Mouse (Mus musculus) MEL (cell line): ENCODE results near the gene D8Ertd738e. TPM values are rescaled to one million over a fixed set of nuclear protein-coding genes. Genes with fewer than 3 reads are reported as not detected.

Source experiments
- DNase-seq: peaks from one replicate; pipeline ENCODE4 v3.0.0; 2011; ENCODE audit warnings: low read depth, low spot score
- H3K27ac ChIP-seq: 2 replicates; pipeline ENCODE4 v1.5.1; 2012; ENCODE audit warnings: low read depth, mild to moderate bottlenecking, control low read depth, low read length, moderate library complexity; ENCODE audit not compliant: control insufficient read depth
- H3K27me3 ChIP-seq, 2 experiments: fragments of 150-350 bp in 1 of 2; sonication (generic) in 1 of 2; 2 replicates each; pipeline ENCODE4 v1.6.1; 2012; ENCODE audit warnings: low read length in 2 of 2, mild to moderate bottlenecking in 2 of 2, improper control_type of control experiment in 1 of 2, moderate library complexity in 1 of 2; ENCODE audit not compliant: insufficient read depth in 2 of 2, control insufficient read depth in 1 of 2
- H3K36me3 ChIP-seq, 2 experiments: 2 replicates each; pipeline ENCODE4 v1.6.1; 2012 to 2014; ENCODE audit warnings: low read length in 2 of 2, improper control_type of control experiment in 1 of 2, inconsistent platforms in 1 of 2, mild to moderate bottlenecking in 1 of 2; ENCODE audit not compliant: insufficient read depth in 2 of 2, control insufficient read depth in 1 of 2
- H3K4me1 ChIP-seq, 2 experiments: fragments of 150-350 bp in 1 of 2; sonication (generic) in 1 of 2; 2 replicates each; pipeline ENCODE4 v1.6.1; 2012; ENCODE audit warnings: low read length in 2 of 2, improper control_type of control experiment in 1 of 2, mild to moderate bottlenecking in 1 of 2; ENCODE audit not compliant: insufficient read depth in 2 of 2, control insufficient read depth in 1 of 2
- H3K4me3 ChIP-seq, 2 experiments: fragments of 150-350 bp in 1 of 2; sonication (generic) in 1 of 2; 2 replicates each; pipeline ENCODE4 v1.5.1; 2012; ENCODE audit warnings: low read depth in 2 of 2, low read length in 2 of 2, mild to moderate bottlenecking in 2 of 2, moderate library complexity in 2 of 2, control low read depth in 1 of 2, improper control_type of control experiment in 1 of 2; ENCODE audit not compliant: control insufficient read depth in 1 of 2, insufficient read depth in 1 of 2
- H3K79me2 ChIP-seq: 2 replicates; pipeline ENCODE4 v1.6.1; 2012; ENCODE audit warnings: mild to moderate bottlenecking, low read length, moderate library complexity; ENCODE audit not compliant: control insufficient read depth, poor library complexity, insufficient read depth
- H3K9ac ChIP-seq: 2 replicates; pipeline ENCODE4 v1.6.1; 2012; ENCODE audit warnings: low read depth, mild to moderate bottlenecking, control low read depth, low read length, moderate library complexity; ENCODE audit not compliant: control insufficient read depth, poor library complexity, severe bottlenecking
- H3K9me3 ChIP-seq: fragments of 150-350 bp; sonication (generic); replicated peaks from 2 replicates; pipeline ENCODE4 v1.6.1; 2012; ENCODE audit warnings: mild to moderate bottlenecking, low read length, improper control_type of control experiment, moderate library complexity; ENCODE audit not compliant: insufficient read depth
- CHD1 ChIP-seq: IDR thresholded peaks from 2 replicates; pipeline ENCODE4 v1.6.1; 2012; ENCODE audit warnings: low read depth, mild to moderate bottlenecking, inconsistent platforms, low read length, improper control_type of control experiment
- CHD2 ChIP-seq: IDR thresholded peaks from 2 replicates; pipeline ENCODE4 v1.6.1; 2011; ENCODE audit warnings: low read length, improper control_type of control experiment
- CTCF ChIP-seq, 3 experiments: IDR thresholded peaks in 2 of 3; conservative IDR thresholded peaks in 1 of 3; 2 replicates each; pipeline ENCODE4 v1.5.1; 2011 to 2012; ENCODE audit warnings: low read length in 3 of 3, low read depth in 2 of 3, mild to moderate bottlenecking in 2 of 3, improper control_type of control experiment in 1 of 3, inconsistent platforms in 1 of 3, mixed read lengths in 1 of 3, moderate library complexity in 1 of 3; ENCODE audit not compliant: control insufficient read depth in 1 of 3, insufficient read depth in 1 of 3, poor library complexity in 1 of 3, severe bottlenecking in 1 of 3
- ELF1 ChIP-seq: IDR thresholded peaks from 2 replicates; pipeline ENCODE4 v1.6.1; 2014; ENCODE audit warnings: low read depth, mild to moderate bottlenecking, inconsistent platforms, low read length, improper control_type of control experiment, moderate library complexity
- EP300 ChIP-seq, 2 experiments: IDR thresholded peaks; 2 replicates each; pipeline ENCODE4 v1.6.1; 2011; ENCODE audit warnings: improper control_type of control experiment in 2 of 2, low read length in 2 of 2, low read depth in 1 of 2, mild to moderate bottlenecking in 1 of 2
- ETS1 ChIP-seq: IDR thresholded peaks from 2 replicates; pipeline ENCODE4 v1.6.1; 2012; ENCODE audit warnings: low read depth, mild to moderate bottlenecking, inconsistent platforms, low read length, improper control_type of control experiment, moderate library complexity
- GABPA ChIP-seq: IDR thresholded peaks from 2 replicates; pipeline ENCODE4 v1.6.1; 2012; ENCODE audit warnings: low read depth, mild to moderate bottlenecking, inconsistent platforms, low read length, improper control_type of control experiment, moderate library complexity
- GATA1 ChIP-seq: IDR thresholded peaks from 2 replicates; pipeline ENCODE4 v1.6.1; 2011; ENCODE audit warnings: low read depth, low read length, improper control_type of control experiment
- JUND ChIP-seq: IDR thresholded peaks from 2 replicates; pipeline ENCODE4 v1.6.1; 2011; ENCODE audit warnings: low read depth, mild to moderate bottlenecking, improper control_type of control experiment, low read length
- KAT2A ChIP-seq: conservative IDR thresholded peaks from 2 replicates; pipeline ENCODE4 v1.6.1; 2012; ENCODE audit warnings: low read depth, low read length, improper control_type of control experiment, inconsistent platforms
- MAZ ChIP-seq: IDR thresholded peaks from 2 replicates; pipeline ENCODE4 v1.6.1; 2012; ENCODE audit warnings: low read depth, mild to moderate bottlenecking, inconsistent platforms, low read length, improper control_type of control experiment
- MEF2A ChIP-seq: IDR thresholded peaks from 2 replicates; pipeline ENCODE4 v1.6.1; 2014; ENCODE audit warnings: low read depth, mild to moderate bottlenecking, inconsistent platforms, low read length, improper control_type of control experiment; ENCODE audit not compliant: poor library complexity, insufficient replicate concordance, severe bottlenecking; ENCODE audit errors: extremely low read depth
- MXI1 ChIP-seq: IDR thresholded peaks from 2 replicates; pipeline ENCODE4 v1.6.1; 2011; ENCODE audit warnings: mild to moderate bottlenecking, low read depth, low read length, improper control_type of control experiment
- MYC ChIP-seq: IDR thresholded peaks from 2 replicates; pipeline ENCODE4 v1.6.1; 2011; ENCODE audit warnings: low read depth, mild to moderate bottlenecking, low read length, improper control_type of control experiment, moderate library complexity
- NELFE ChIP-seq: IDR thresholded peaks from 2 replicates; pipeline ENCODE4 v1.6.1; 2011; ENCODE audit warnings: low read depth, low read length, improper control_type of control experiment
- POLR2A ChIP-seq, 2 experiments: IDR thresholded peaks; 2 replicates each; pipeline ENCODE4 v1.6.1; 2011 to 2012; ENCODE audit warnings: low read length in 2 of 2, mild to moderate bottlenecking in 2 of 2, control low read depth in 1 of 2, improper control_type of control experiment in 1 of 2, low read depth in 1 of 2, moderate library complexity in 1 of 2; ENCODE audit not compliant: control insufficient read depth in 1 of 2, insufficient read depth in 1 of 2, poor library complexity in 1 of 2
- POLR2AphosphoS5 ChIP-seq: IDR thresholded peaks from 2 replicates; pipeline ENCODE4 v1.6.1; 2012; ENCODE audit warnings: low read depth, borderline replicate concordance, mild to moderate bottlenecking, inconsistent platforms, low read length, moderate library complexity, mixed read lengths
- RAD21 ChIP-seq: IDR thresholded peaks from 2 replicates; pipeline ENCODE4 v1.6.1; 2011; ENCODE audit warnings: mild to moderate bottlenecking, low read depth, low read length, improper control_type of control experiment
- SIN3A ChIP-seq: IDR thresholded peaks from 2 replicates; pipeline ENCODE4 v1.6.1; 2012; ENCODE audit warnings: low read length, improper control_type of control experiment, inconsistent platforms
- TAL1 ChIP-seq: IDR thresholded peaks from 2 replicates; pipeline ENCODE4 v1.6.1; 2012; ENCODE audit warnings: mild to moderate bottlenecking, inconsistent platforms, low read length, moderate library complexity, mixed read lengths
- TBP ChIP-seq: IDR thresholded peaks from 2 replicates; pipeline ENCODE4 v1.8.0; 2011; ENCODE audit warnings: low read depth, low read length, improper control_type of control experiment
- TCF12 ChIP-seq: IDR thresholded peaks from 2 replicates; pipeline ENCODE4 v1.6.1; 2014; ENCODE audit warnings: low read depth, mild to moderate bottlenecking, inconsistent platforms, low read length, improper control_type of control experiment, moderate library complexity
- UBTF ChIP-seq: IDR thresholded peaks from 2 replicates; pipeline ENCODE4 v1.6.1; 2012; ENCODE audit warnings: low read depth, mild to moderate bottlenecking, inconsistent platforms, low read length, improper control_type of control experiment, moderate library complexity, borderline replicate concordance; ENCODE audit not compliant: insufficient read depth
- USF1 ChIP-seq: IDR thresholded peaks from 2 replicates; pipeline ENCODE4 v1.6.1; 2014; ENCODE audit warnings: low read depth, mild to moderate bottlenecking, inconsistent platforms, low read length, improper control_type of control experiment, moderate library complexity
- USF2 ChIP-seq, 2 experiments: IDR thresholded peaks; 2 replicates each; pipeline ENCODE4 v1.6.1; 2011 to 2012; ENCODE audit warnings: improper control_type of control experiment in 2 of 2, low read length in 2 of 2, borderline replicate concordance in 1 of 2, inconsistent platforms in 1 of 2, low read depth in 1 of 2, mild to moderate bottlenecking in 1 of 2; ENCODE audit not compliant: insufficient read depth in 1 of 2
- ZMIZ1 ChIP-seq: IDR thresholded peaks from 2 replicates; pipeline ENCODE4 v1.6.1; 2012; ENCODE audit warnings: low read depth, mild to moderate bottlenecking, inconsistent platforms, low read length, improper control_type of control experiment, moderate library complexity
- ZNF384 ChIP-seq: IDR thresholded peaks from 2 replicates; pipeline ENCODE4 v1.6.1; 2012; ENCODE audit warnings: low read depth, mild to moderate bottlenecking, inconsistent platforms, low read length, improper control_type of control experiment
- polyA plus RNA-seq, 2 experiments: library from polyadenylated mRNA; stranded (reverse) in 1 of 2; unstranded in 1 of 2; fragments of >175 nt in 1 of 2; fragments of >200 nt in 1 of 2; gene quantifications; 2 replicates each; pipeline versions ENCODE4 v1.2.1 to v1.2.4; 2012; ENCODE audit warnings: low replicate concordance in 2 of 2, low read depth in 1 of 2; ENCODE audit not compliant: insufficient read length in 2 of 2, insufficient read depth in 1 of 2, missing spikeins in 1 of 2
- total RNA-seq: library from RNA; depleted of rRNA; stranded (reverse); fragments of 300-350 nt; gene quantifications from 2 replicates; pipeline ENCODE4 v1.2.3, GENCODE M21; 2012

D8Ertd738e gene
- total and polyA plus RNA-seq, 3 experiments: 149 to 164 TPM; not detected in 1

DNA sequence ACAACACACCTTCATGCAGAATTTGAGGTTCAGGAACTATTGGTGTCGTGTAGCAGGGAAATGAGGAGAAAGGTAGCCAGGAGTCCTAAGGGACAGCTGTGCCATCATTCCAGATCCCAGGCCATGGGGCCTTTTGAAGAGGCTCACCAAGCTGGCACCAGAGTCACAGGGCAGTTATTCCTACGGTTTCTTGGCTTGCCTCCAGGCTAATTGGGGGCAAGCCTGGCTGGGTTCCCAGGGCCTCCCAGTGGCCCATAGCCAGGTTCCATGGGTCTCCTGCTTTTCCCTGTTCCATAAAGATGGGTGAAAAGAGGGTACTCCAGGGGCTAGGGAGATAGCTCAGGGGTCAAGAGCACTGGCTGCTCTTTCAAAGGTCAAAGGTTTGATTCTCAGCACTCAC lies 7.7 kb downstream of the D8Ertd738e start:
- Histone ChIP-seq H3K9ac (no peak overlapping the region), H3K4me3 (no peak overlapping the region), H3K36me3 (peaks cover 0 to 5% of the 10 kb centered on the region in 2 experiments; a peak in 2 of 4 replicates), H3K4me1 (peaks cover 2 to 6% of the 10 kb centered on the region in 2 experiments; a peak in 2 of 4 replicates), H3K79me2 (no peaks in the 10 kb centered on the region), H3K9me3 (no peaks in the 10 kb centered on the region), H3K27ac (no peak overlapping the region), H3K27me3 (no peaks in the 10 kb centered on the region)
- TF ChIP-seq TBP: no peak
- no peak for TF ChIP-seq UBTF
- TF ChIP-seq RAD21: no peak
- TF ChIP-seq MAZ: no peak
- TF ChIP-seq MXI1: no peak
- no peak for TF ChIP-seq POLR2AphosphoS5
- no peak for TF ChIP-seq ELF1
- no peak for TF ChIP-seq ZMIZ1
- TF ChIP-seq GATA1: no peak
- TF ChIP-seq CHD2: no peak
- TF ChIP-seq SIN3A: no peak
- TF ChIP-seq ZNF384: no peak
- TF ChIP-seq NELFE: no peak
- no peak for TF ChIP-seq TAL1
- no peak for TF ChIP-seq GABPA
- no peak for DNase-seq

DNA sequence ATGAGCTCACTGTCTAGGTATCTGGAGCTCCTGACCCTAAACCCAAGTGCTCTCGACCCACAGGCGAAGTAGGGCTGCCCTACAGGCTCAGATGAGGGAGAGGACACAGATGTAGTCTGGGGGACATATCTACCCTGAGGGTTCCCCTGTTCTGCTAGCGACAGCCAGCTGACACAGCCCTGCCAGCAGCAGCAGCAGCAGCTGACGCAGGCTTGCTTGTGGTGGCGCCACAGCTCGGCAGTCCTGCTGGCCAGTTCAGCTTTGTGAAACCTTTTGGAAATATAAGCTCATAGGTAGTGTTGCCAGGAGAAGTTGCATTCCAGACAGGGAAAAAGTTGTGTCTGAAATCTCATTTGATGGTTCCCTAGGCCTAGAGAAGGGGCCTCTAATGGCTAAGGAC lies 8.4 kb downstream of the D8Ertd738e start:
- TF ChIP-seq POLR2A (IDR thresholded peaks at IDR 0.05; ENCODE audit: control insufficient read depth in 1 of 2, insufficient read depth in 1 of 2, low read depth in 1 of 2, low read length in 2 of 2, poor library complexity in 1 of 2) (no peak), ZMIZ1 (no peak), USF2 (IDR thresholded peaks at IDR 0.05; ENCODE audit: borderline replicate concordance in 1 of 2, insufficient read depth in 1 of 2, low read depth in 1 of 2, low read length in 2 of 2) (no peak), MEF2A (no peak), CTCF (IDR thresholded peaks at IDR 0.05 in 2 of 3, conservative IDR thresholded peaks at IDR 0.05 in 1 of 3; ENCODE audit: control insufficient read depth in 1 of 3, insufficient read depth in 1 of 3, low read depth in 2 of 3, low read length in 3 of 3, poor library complexity in 1 of 3, severe bottlenecking in 1 of 3) (no peak), GATA1 (no peak), KAT2A (no peak), UBTF (no peak), TCF12 (no peak), CHD1 (no peak), SIN3A (no peak), ZNF384 (no peak), JUND (no peak), RAD21 (no peak), ETS1 (no peak), EP300 (IDR thresholded peaks at IDR 0.05; ENCODE audit: low read depth in 1 of 2, low read length in 2 of 2) (no peak), USF1 (no peak), MYC (no peak)
- H3K79me2 ChIP-seq: no peaks in the 10 kb centered on the region; the same call in 1 of the 2 replicates
- H3K9ac ChIP-seq: no peak overlapping the region
- H3K36me3 ChIP-seq: peaks cover 0 to 5% of the 10 kb centered on the region in 2 experiments; a peak in 2 of 4 replicates
- H3K27me3 ChIP-seq: no peaks in the 10 kb centered on the region
- no peak overlapping the region for H3K4me3 ChIP-seq
- peaks cover 2 to 6% of the 10 kb centered on the region in 2 experiments; a peak in 2 of 4 replicates for H3K4me1 ChIP-seq
- DNase-seq: no peak
- H3K9me3 ChIP-seq: no peaks in the 10 kb centered on the region
- no peak overlapping the region for H3K27ac ChIP-seq
